Mouse (Mus musculus) liver, embryonic 11.5 days (tissue): ENCODE results near the gene Efna5. TPM values are rescaled to one million over a fixed set of nuclear protein-coding genes. Genes with fewer than 3 reads are reported as not detected.
A peak's percentile ranks its signal among the peaks of the same experiment; 100 is the strongest.

Experiments
- ATAC-seq: fragments of 200-750 bp; cut with Nextera tagmentation; replicated peaks from 2 replicates; pipeline ENCODE4 v1.8.0; 2017; ENCODE audit warnings: moderate number of reproducible peaks, mild to moderate bottlenecking, moderate TSS enrichment, moderate library complexity; ENCODE audit not compliant: low FRiP score
- DNase-seq: peaks from one replicate; pipeline ENCODE4 v3.0.0-alpha.2; 2017; ENCODE audit warnings: low spot score
- H3K27ac ChIP-seq: fragments of 300-500 bp; sonication (generic); 2 replicates; pipeline ENCODE4 v1.5.1; 2014; ENCODE audit warnings: mild to moderate bottlenecking, low read depth, low read length, control low read depth
- H3K27me3 ChIP-seq: fragments of 300-500 bp; sonication (generic); replicated peaks from 2 replicates; pipeline ENCODE4 v1.6.1; 2014; ENCODE audit warnings: low read length, mixed read lengths; ENCODE audit not compliant: control insufficient read depth, insufficient read depth
- H3K36me3 ChIP-seq: fragments of 300-500 bp; sonication (generic); 2 replicates; pipeline ENCODE4 v1.6.1; 2014; ENCODE audit warnings: mild to moderate bottlenecking, low read length, moderate library complexity, mixed read lengths; ENCODE audit not compliant: control insufficient read depth, insufficient read depth
- H3K4me1 ChIP-seq: fragments of 300-500 bp; sonication (generic); replicated peaks from 2 replicates; pipeline ENCODE4 v1.6.1; 2014; ENCODE audit warnings: low read length, mixed read lengths; ENCODE audit not compliant: control insufficient read depth, insufficient read depth
- H3K4me2 ChIP-seq: fragments of 300-500 bp; sonication (generic); 2 replicates; pipeline ENCODE4 v1.6.1; 2014; ENCODE audit warnings: mild to moderate bottlenecking, control low read depth, moderate library complexity
- H3K4me3 ChIP-seq: fragments of 300-500 bp; sonication (generic); 2 replicates; pipeline ENCODE4 v1.5.1; 2014; ENCODE audit warnings: low read depth, low read length, control low read depth
- H3K9ac ChIP-seq: fragments of 300-500 bp; sonication (generic); 2 replicates; pipeline ENCODE4 v1.6.1; 2014; ENCODE audit warnings: low read depth, low read length, control low read depth
- H3K9me3 ChIP-seq: fragments of 300-500 bp; sonication (generic); 2 replicates; pipeline ENCODE4 v1.6.1; 2016; ENCODE audit warnings: low read length, inconsistent platforms, mixed read lengths; ENCODE audit not compliant: control insufficient read depth
- WGBS: fragments of 180-500 bp; shearing (Covaris S2); extraction: QIAGEN DNeasy Blood & Tissue Kit; methylation state at CpG from one replicate; pipeline ENCODE4 v1.1.7; 2014; 5-methylcytosine and 5-hydroxymethylcytosine counted together
- polyA plus RNA-seq: library from polyadenylated mRNA; unstranded; fragments of >200 nt; fragmentation: Nextera tagmentation; extraction: Ambion mirVana; gene quantifications from 2 replicates; pipeline ENCODE4 v1.2.1, GENCODE M21; 2014

The Efna5 gene
- polyA plus RNA-seq, 1 experiment from 2014 or later, result 11.8 TPM

DNA sequence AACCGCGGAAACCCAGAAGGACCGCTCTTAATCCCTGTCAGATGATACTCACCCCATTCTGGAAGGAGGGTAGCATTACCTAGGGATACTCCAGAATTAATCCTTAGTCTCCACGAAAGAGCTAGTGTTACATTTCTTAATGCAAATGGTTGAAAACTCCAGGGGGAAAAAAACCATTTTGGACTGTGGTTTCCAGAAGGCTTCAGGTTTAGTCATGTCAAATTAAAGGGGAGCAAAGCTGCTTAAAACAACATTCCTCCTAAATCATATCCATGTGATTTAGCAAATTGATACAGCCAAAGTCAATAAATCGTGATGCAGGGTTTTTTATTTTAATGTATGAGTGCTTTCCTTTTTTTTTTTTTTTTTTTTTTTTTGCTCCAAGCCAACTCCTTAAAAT lies 35.5 kb downstream of the Efna5 start:
- Histone ChIP-seq H3K9ac (no peak overlapping the region), H3K4me2 (no peak overlapping the region), H3K27me3 (no peaks in the 10 kb centered on the region), H3K4me3 (no peak overlapping the region), H3K4me1 (no peaks in the 10 kb centered on the region), H3K9me3 (no peaks in the 10 kb centered on the region), H3K36me3 (no peaks in the 10 kb centered on the region), H3K27ac (no peak overlapping the region)
- WGBS, result 71% methylated on average over 5 of the region's 5 CpGs
- no peak for DNase-seq
- no peak for ATAC-seq

DNA sequence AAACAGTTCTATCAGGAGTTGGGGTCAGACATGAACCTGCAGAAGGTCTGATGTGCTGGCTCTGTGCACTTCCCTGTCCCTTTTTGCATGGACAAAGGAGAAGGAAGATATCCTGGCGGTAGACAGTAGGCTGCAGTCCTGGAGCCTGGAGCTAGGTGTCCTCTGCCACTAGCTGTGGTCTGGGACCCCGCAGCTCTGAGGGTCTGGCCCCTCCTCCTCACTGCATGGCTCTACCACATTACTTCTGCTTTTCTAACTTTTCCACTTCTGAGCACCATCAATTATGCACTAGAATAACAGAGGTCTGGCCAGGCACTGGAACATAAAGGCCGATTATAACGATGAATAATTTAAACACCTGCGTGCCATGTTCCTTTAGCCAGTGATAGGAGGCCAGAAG lies 36.8 kb downstream of the Efna5 start:
- Histone ChIP-seq H3K27me3 (no peaks in the 10 kb centered on the region), H3K9ac (no peak overlapping the region), H3K9me3 (no peaks in the 10 kb centered on the region), H3K36me3 (no peaks in the 10 kb centered on the region), H3K4me3 (no peak overlapping the region), H3K27ac (no peak overlapping the region), H3K4me1 (no peaks in the 10 kb centered on the region), H3K4me2 (no peak overlapping the region)
- 0 out of 2 replicates have a peak, but pooled peaks have one; percentile 31 for ATAC-seq
- 61% methylated on average over 5 of the region's 5 CpGs for WGBS
- no peak for DNase-seq

DNA sequence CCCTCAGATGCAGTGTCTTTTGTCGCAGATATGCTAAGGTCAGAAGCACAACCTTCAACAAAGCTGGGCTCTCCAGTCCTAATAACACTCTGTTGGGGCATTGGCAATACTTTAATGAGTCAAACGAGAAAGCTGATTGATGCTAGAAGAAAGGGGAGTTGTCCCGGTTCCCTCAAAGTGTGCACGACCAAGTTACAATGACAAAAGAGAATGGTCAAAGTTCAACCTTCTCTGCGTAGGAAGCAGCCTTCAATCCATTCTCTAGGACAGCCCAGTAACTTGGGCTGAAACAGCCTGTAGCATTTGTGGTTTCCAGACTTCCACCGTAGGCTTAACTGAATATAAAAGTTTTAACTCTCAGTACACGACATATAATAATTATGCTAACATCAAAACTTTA lies 43.8 kb downstream of the Efna5 start:
- no peaks in the 10 kb centered on the region for H3K4me1 ChIP-seq
- no peaks in the 10 kb centered on the region for H3K9me3 ChIP-seq
- H3K27me3 ChIP-seq, result no peaks in the 10 kb centered on the region
- H3K36me3 ChIP-seq, result no peaks in the 10 kb centered on the region
- H3K4me2 ChIP-seq, result no peak overlapping the region
- ATAC-seq (no peak), DNase-seq (no peak)
- H3K4me3 ChIP-seq, result no peak overlapping the region
- no peak overlapping the region for H3K27ac ChIP-seq
- 80% methylated on average over 7 of the region's 7 CpGs for WGBS
- no peak overlapping the region for H3K9ac ChIP-seq

DNA sequence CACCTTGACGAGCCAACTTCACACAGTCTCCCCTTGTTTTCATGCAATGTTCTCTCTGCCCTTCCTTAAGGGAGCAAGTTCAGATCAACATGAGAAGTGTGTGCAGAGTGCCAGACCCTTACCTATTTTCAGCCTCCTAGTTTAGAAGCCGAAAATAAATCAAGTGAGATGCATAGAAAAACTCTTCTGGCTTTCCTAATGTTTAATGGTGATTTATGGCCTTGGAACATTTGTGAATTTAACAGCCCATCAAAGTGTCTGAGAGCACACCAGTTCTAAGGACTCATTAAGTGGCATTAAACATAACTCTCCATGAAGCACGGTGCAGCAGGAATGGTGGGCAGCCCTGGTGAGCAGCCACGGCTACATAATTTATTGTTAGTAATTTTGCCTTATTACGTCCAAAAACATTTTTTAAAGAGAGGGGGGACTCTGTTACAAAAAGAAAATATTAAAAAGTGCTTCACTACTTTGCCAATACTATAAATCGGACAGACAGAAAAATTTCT lies 44.5 kb downstream of the Efna5 start:
- ATAC-seq (no peak), DNase-seq (no peak)
- 73% methylated on average over 6 of the region's 6 CpGs for whole genome bisulfite sequencing

DNA sequence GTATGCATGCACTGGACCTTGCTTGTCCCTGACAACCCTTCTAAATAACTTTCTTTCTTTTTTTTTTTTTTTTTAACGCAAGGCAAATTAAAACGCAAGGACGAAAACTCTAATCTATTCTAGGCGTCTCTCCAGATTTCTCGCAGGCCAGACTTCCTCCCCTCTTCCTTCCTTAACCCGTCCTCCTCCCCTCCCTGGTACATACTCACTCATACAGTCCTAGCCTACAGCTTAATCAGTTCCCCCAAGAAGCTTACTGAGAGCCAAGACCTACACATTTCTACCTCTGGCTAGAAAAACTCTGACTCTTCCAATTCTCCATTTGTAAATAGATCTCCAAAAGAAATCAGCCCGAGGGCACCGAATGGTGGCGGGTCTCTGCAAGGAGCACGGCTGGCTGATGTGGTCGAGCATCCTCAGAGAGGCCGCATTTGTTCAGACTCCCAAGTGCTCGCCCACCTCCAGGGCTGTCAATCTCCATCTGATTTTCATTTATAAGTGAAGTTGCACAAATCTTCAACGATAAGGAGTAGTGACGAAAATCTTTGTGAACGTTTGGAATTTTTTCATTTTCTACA lies 48.5 kb downstream of the Efna5 start:
- H3K9ac ChIP-seq, result no peak overlapping the region
- H3K27me3 ChIP-seq, result no peaks in the 10 kb centered on the region
- no peaks in the 10 kb centered on the region for H3K4me1 ChIP-seq
- no peak for ATAC-seq
- no peak overlapping the region for H3K4me2 ChIP-seq
- 72% methylated on average over 16 of the region's 16 CpGs for WGBS
- no peaks in the 10 kb centered on the region for H3K36me3 ChIP-seq
- no peak for DNase-seq
- no peak overlapping the region for H3K27ac ChIP-seq
- H3K4me3 ChIP-seq, result no peak overlapping the region
- no peaks in the 10 kb centered on the region for H3K9me3 ChIP-seq

More for the DNA sequence above, 44.5 kb downstream of the Efna5 start:
- H3K27me3 ChIP-seq, result no peaks in the 10 kb centered on the region
- H3K27ac ChIP-seq, result no peak overlapping the region
- no peaks in the 10 kb centered on the region for H3K4me1 ChIP-seq
- no peaks in the 10 kb centered on the region for H3K36me3 ChIP-seq
- H3K9me3 ChIP-seq, result no peaks in the 10 kb centered on the region
- H3K9ac ChIP-seq, result no peak overlapping the region
- no peak overlapping the region for H3K4me2 ChIP-seq
- no peak overlapping the region for H3K4me3 ChIP-seq

DNA sequence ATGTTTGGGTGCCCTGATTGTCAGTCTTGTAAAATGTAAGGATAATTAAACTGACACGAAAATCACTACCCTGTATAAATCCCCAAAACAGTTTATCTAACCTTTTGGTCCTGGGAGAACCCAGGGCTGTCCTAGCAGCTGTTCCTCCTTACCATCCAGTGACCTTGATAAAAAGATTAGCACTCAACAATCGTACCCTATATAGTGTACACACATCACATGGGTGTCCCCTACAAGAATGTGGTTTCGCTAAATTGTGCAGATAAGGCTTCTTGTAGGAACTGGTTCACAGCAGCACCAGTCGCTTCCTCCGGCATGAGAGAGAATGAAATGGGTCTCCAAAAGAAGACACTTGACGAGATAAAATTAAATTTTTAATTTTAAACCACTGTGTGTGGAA lies 53.6 kb downstream of the Efna5 start:
- 60% methylated on average over 6 of the region's 6 CpGs for WGBS
- H3K9me3 ChIP-seq, result no peaks in the 10 kb centered on the region
- DNase-seq (no peak), ATAC-seq (no peak)
- no peak overlapping the region for H3K4me3 ChIP-seq
- H3K4me2 ChIP-seq, result no peak overlapping the region
- no peaks in the 10 kb centered on the region for H3K36me3 ChIP-seq
- no peaks in the 10 kb centered on the region for H3K27me3 ChIP-seq
- H3K4me1 ChIP-seq, result no peaks in the 10 kb centered on the region
- H3K9ac ChIP-seq, result no peak overlapping the region
- no peak overlapping the region for H3K27ac ChIP-seq

DNA sequence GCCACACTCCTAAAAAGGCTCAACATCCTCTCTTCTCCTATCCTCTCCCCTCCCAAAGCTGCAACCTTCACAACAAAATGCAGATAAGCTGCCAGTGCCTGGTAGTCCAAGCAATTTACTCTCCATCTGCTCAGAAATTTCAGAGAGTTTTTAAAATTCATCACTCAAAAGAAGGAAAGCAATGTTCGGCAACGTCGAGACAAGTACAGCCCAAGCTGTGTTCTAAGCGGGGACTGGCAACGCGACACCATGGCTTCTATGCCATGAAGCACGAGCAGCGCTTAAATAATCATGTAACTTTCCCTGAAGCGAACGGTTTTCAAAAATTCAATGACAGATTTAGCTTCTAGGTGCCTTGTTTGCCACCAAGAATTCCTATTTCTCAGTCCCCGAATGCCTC lies 59.9 kb downstream of the Efna5 start:
- WGBS, result 93% methylated on average over 11 of the region's 11 CpGs
- H3K27ac ChIP-seq, result no peak overlapping the region
- H3K9ac ChIP-seq, result no peak overlapping the region
- no peak overlapping the region for H3K4me2 ChIP-seq
- no peaks in the 10 kb centered on the region for H3K9me3 ChIP-seq
- no peak overlapping the region for H3K4me3 ChIP-seq
- ATAC-seq (no peak), DNase-seq (no peak)
- no peaks in the 10 kb centered on the region for H3K36me3 ChIP-seq
- H3K4me1 ChIP-seq, result no peaks in the 10 kb centered on the region; the same call in 1 of the 2 replicates
- H3K27me3 ChIP-seq, result no peaks in the 10 kb centered on the region

DNA sequence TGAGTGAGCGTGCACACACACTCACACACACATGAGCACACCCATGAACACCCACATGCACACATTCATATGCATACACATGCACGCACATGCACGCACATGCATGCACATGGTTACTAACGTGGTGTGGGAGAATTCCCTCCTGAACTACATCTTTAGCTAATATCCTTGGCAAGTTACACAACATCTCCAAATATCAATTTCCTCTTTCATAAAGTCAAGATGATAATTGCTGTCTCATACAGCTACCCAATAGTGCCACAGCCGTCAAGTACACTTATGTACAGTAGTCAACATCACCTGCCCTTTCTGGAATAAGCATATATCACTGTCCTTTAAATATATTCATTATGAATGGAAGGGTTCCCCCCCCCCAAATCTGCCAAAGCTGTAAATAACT lies 61.2 kb downstream of the Efna5 start:
- Histone ChIP-seq H3K36me3 (no peaks in the 10 kb centered on the region), H3K9ac (no peak overlapping the region), H3K9me3 (no peaks in the 10 kb centered on the region), H3K27me3 (no peaks in the 10 kb centered on the region), H3K4me1 (no peaks in the 10 kb centered on the region; the same call in 1 of the 2 replicates), H3K4me2 (no peak overlapping the region), H3K4me3 (no peak overlapping the region), H3K27ac (no peak overlapping the region)
- ATAC-seq, result no peak
- DNase-seq, result no peak
- WGBS, result 86% methylated on average over 5 of the region's 5 CpGs

DNA sequence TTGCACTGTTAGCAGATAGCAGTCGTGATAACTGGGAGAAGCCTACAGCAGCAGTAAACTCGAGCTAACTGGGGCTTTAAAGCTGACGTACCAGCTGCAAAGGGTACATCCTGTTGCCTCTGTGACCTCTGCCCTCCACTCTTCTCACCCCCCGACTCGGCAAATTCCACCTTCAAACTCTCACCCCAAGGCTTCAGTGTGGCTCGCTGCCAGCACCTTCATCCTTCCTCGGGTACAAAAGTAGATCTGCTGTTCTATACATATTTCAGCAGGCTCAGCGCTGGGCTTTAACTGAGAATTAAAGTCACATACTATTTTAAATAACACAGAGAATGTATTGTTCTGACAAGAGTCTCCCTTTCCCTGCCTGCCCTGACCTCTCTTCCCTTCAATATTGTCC lies 62.3 kb downstream of the Efna5 start:
- no peaks in the 10 kb centered on the region for H3K36me3 ChIP-seq
- no peak overlapping the region for H3K4me3 ChIP-seq
- no peaks in the 10 kb centered on the region; the same call in 1 of the 2 replicates for H3K4me1 ChIP-seq
- no peak for DNase-seq
- WGBS, result 35% methylated on average over 8 of the region's 8 CpGs
- no peak overlapping the region for H3K9ac ChIP-seq
- no peak overlapping the region for H3K27ac ChIP-seq
- ATAC-seq, result no peak
- no peaks in the 10 kb centered on the region for H3K27me3 ChIP-seq
- no peaks in the 10 kb centered on the region for H3K9me3 ChIP-seq
- H3K4me2 ChIP-seq, result no peak overlapping the region
